10 mouse cellular contexts compared by ENCODE assay signal in genomic region chr17:61301984-61302383, GRCm38 (mm10).
DNase-seq lines count a peak whose midpoint lies in the region; ATAC-seq lines count a peak whose summit lies in the region.
"Had no signal": no experiment of that assay in that cellular context is flagged by ENCODE, and none has a peak within 500 bp of the region (broad histone marks: within the 10 kb centered on the region; RNA-seq: fewer than 3 reads in every experiment).

No protein-coding gene starts in this region.

- 50% methylated on average over 1 of the region's 1 CpGs for WGBS in forebrain, embryonic 13.5 days
- WGBS in forebrain, embryonic 10.5 days: 59% methylated on average over 1 of the region's 1 CpGs

- ATAC-seq in forebrain, embryonic 13.5 days: peak; percentile 93
- ATAC-seq: CD4-positive, CD25-positive, alpha-beta regulatory T cell, adult 4 months had no signal

- no peaks in the 10 kb centered on the region for H3K9me3 ChIP-seq in forebrain, embryonic 13.5 days (replicated peaks)
- H3K9me3 ChIP-seq in forebrain, embryonic 10.5 days: no peaks in the 10 kb centered on the region

- H3K27me3 ChIP-seq in forebrain, embryonic 13.5 days: no peaks in the 10 kb centered on the region
- H3K27me3 ChIP-seq in forebrain, embryonic 10.5 days (ENCODE audit: poor library complexity, severe bottlenecking): no peaks in the 10 kb centered on the region

- no peak overlapping the region for H3K9ac ChIP-seq in forebrain, embryonic 13.5 days

- H3K4me1 ChIP-seq in forebrain, embryonic 13.5 days: peaks cover 3% of the 10 kb centered on the region; the same call in 1 of the 2 replicates
- H3K4me1 ChIP-seq in forebrain, embryonic 10.5 days: no peaks in the 10 kb centered on the region

- no peaks in the 10 kb centered on the region for H3K36me3 ChIP-seq in forebrain, embryonic 13.5 days (ENCODE audit: poor library complexity, severe bottlenecking)
- no peaks in the 10 kb centered on the region for H3K36me3 ChIP-seq in forebrain, embryonic 10.5 days (replicated peaks)

- no peak overlapping the region for H3K4me2 ChIP-seq in forebrain, embryonic 13.5 days

- no peak for DNase-seq in forebrain, embryonic 10.5 days (ENCODE audit: extremely low spot score, low spot score)
- peak; percentile 95 for DNase-seq in 3T3-L1 (ENCODE audit: low read depth, low spot score)
- peak; percentile 20 to 51 for DNase-seq in cerebellum, postnatal 25 days
- DNase-seq in kidney, postnatal 10 days: peak; percentile 36
- DNase-seq in thymus, postnatal 0 days (ENCODE audit: low spot score): no peak
- no peak for DNase-seq in adrenal gland, postnatal 36 days
- DNase-seq in lung, adult 18-20 months: no peak

- H3K4me3 ChIP-seq in forebrain, embryonic 13.5 days: no peak overlapping the region
- H3K4me3 ChIP-seq in forebrain, embryonic 10.5 days: no peak overlapping the region

- peak overlapping the region; percentile 12; the same call in 1 of the 2 replicates for H3K27ac ChIP-seq in forebrain, embryonic 13.5 days
- H3K27ac ChIP-seq in forebrain, embryonic 10.5 days: no peak overlapping the region
- H3K27ac ChIP-seq: kidney, postnatal 0 days had no signal

Comparison
In these comparisons a context has a peak if more than half of its experiments do, and no peak if none do; other contexts are left out.
1. DNase-seq: peak in 3T3-L1 (single experiment), cerebellum, postnatal 25 days (2 of 2) and kidney, postnatal 10 days (single experiment); none in forebrain, embryonic 10.5 days (single experiment), thymus, postnatal 0 days (single experiment), adrenal gland, postnatal 36 days (0 of 2) and lung, adult 18-20 months (0 of 2).